Mouse (Mus musculus): ENCODE data around the gene Chchd1.
"Not testable (repeated sequence)": the region's sequence is repeated elsewhere in the genome, so short reads cannot be mapped to it uniquely, and the experiment has no call there.

DNA sequence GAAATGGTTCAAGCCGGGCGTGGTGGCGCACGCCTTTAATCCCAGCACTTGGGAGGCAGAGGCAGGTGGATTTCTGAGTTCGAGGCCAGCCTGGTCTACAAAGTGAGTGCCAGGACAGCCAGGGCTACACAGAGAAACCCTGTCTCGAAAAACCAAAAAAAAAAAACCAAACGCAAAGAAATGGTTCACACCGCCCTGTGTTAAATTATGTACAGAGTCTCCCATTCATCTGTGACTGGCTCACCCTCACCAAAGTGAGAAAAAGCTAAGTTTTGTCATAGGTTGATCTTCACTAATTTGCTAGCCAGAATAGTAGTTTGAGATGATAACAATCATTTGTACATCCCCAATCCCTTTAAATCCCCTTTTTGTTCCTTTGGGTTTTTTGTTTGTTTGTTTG, 655 bp downstream of the Chchd1 start:
- not testable (repeated sequence) for TF ChIP-seq POLR2A (IDR thresholded peaks at IDR 0.05; ENCODE audit: control insufficient read depth, low read depth, low read length); CTCF (IDR thresholded peaks at IDR 0.05; ENCODE audit: control insufficient read depth, insufficient read depth, insufficient replicate concordance, low read depth, low read length)

Data from testis, adult 2 months (tissue).